Mouse (Mus musculus) lung, adult 2 months (tissue): ENCODE measurements around the gene Bmf.

ENCODE experiments used
- CTCF ChIP-seq: fragments of 200-500 bp; IDR thresholded peaks from 2 replicates; pipeline ENCODE4 v1.5.1; 2011; ENCODE audit warnings: mild to moderate bottlenecking, low read length, control low read depth; ENCODE audit not compliant: insufficient read depth
- POLR2A ChIP-seq: fragments of 200-500 bp; IDR thresholded peaks from 2 replicates; pipeline ENCODE4 v1.6.1; 2011; ENCODE audit warnings: low read depth, mild to moderate bottlenecking, control low read depth, low read length, borderline replicate concordance; ENCODE audit errors: extremely low read depth

DNA sequence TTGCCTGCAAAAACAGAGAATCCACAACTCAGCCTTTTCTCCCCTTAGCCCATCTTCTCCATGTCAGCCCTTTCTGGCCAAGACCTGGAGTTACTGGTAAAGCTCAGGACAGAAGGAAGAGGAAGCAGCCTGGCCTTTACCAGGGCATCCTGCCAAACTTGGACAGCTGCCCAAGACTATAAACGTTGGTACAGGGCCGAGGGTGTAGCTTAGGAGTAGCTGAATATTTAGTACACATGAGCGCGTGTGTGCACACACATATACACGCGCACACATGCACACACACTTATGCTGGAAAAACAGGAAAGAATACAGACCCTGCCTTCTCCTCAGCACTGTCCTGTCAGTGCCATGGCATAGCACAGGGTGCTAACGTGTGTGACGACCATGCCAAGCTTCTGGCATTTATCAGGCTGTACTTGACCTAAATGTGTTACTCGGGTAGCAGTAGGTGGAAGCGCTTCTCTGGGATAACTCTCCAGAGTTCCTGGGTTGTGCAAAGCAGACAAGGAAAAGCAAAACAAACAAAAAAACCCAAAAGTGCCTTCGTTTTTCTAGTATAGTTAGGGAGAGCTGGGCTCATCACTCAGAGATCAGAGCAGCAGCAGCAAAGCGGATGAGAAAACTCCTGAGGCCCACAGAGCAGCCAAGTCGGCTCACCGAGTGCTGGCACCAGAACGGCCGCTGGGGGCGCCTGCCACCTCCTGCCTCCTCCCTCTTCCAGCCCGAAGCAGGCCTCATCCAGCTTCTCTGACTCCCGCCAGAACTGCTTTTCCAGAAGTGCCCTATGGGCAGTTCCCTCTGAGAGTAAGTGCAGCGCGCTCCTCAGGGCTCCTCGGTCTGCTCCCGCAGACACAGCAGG, 4.0 kb downstream of the Bmf start:
- TF ChIP-seq CTCF = peak; percentile 67
- no peak for TF ChIP-seq POLR2A
